Mouse (Mus musculus): ENCODE results near the gene Mvb12b.

- TF ChIP-seq MAFK (IDR thresholded peaks at IDR 0.05; ENCODE audit: insufficient read depth, low read depth, low read length) = no peak
- TF ChIP-seq HCFC1 (IDR thresholded peaks at IDR 0.05; ENCODE audit: borderline replicate concordance, insufficient read depth, low read length) = no peak
- TF ChIP-seq CHD2 (IDR thresholded peaks at IDR 0.05; ENCODE audit: low read depth, low read length) = no peak
- TF ChIP-seq ZC3H11A (IDR thresholded peaks at IDR 0.05; ENCODE audit: borderline replicate concordance, low read depth, low read length) = no peak
- TF ChIP-seq ZNF384 (IDR thresholded peaks at IDR 0.05; ENCODE audit: low read depth, low read length) = no peak
Measured at GRCm38 (mm10) chr2:33717821-33718351, 169.9 kb downstream of the Mvb12b start.
